Mouse (Mus musculus): Measurements from ENCODE around the gene Lpcat4. TPM values are rescaled to one million over a fixed set of nuclear protein-coding genes. Genes with fewer than 3 reads are reported as not detected.

The Lpcat4 gene
- polyA plus RNA-seq, 1 experiment from 2014 or later, result 11.9 TPM

GRCm38 (mm10) chr2:112287059-112287458 lies 47.8 kb downstream of the Lpcat4 start:
- peaks cover 6% of the 10 kb centered on the region; the same call in 1 of the 2 replicates for H3K4me1 ChIP-seq (ENCODE audit: insufficient read depth, low read depth, low read length)
- H3K9me3 ChIP-seq (ENCODE audit: low read length), result no peaks in the 10 kb centered on the region
- H3K27me3 ChIP-seq (replicated peaks; ENCODE audit: insufficient read depth, low read length), result no peaks in the 10 kb centered on the region
- H3K4me3 ChIP-seq (ENCODE audit: low read depth, low read length), result no peak overlapping the region
- TF ChIP-seq CTCF (IDR thresholded peaks at IDR 0.05) (no peak), EP300 (IDR thresholded peaks at IDR 0.05) (no peak)
- H3K4me2 ChIP-seq (replicated peaks; ENCODE audit: low read depth, low read length), result no peak overlapping the region
- no peak overlapping the region for H3K27ac ChIP-seq (ENCODE audit: low read length)
- 58% methylated on average over 4 of the region's 4 CpGs for WGBS
- no peak for ATAC-seq
- no peaks in the 10 kb centered on the region for H3K36me3 ChIP-seq (ENCODE audit: insufficient read depth, low read length)
- DNase-seq (ENCODE audit: low spot score), result no peak
- H3K9ac ChIP-seq (replicated peaks; ENCODE audit: low read depth), result no peak overlapping the region

DNA sequence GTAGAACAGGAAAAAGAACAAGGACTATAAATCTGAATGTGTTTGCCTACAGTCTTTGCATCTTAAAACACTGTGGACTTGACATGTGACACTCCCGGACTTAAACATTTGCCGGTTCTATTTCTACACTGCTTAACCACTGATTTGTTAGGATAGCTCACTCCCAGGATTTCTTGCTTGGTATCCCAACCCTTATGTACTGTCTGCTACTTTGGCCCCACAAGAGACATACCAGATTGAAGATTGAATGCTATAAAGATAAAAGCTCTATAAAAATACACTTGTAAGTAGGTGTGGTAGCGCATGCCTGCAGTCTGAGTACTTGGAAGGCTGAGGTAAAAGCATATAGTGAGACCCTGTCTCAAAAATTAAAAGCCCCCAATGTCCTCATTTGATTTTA lies 50.2 kb downstream of the Lpcat4 start:
- Histone ChIP-seq H3K27ac (ENCODE audit: low read length) (no peak overlapping the region), H3K27me3 (replicated peaks; ENCODE audit: insufficient read depth, low read length) (no peaks in the 10 kb centered on the region), H3K9me3 (ENCODE audit: low read length) (no peaks in the 10 kb centered on the region), H3K36me3 (ENCODE audit: insufficient read depth, low read length) (no peaks in the 10 kb centered on the region), H3K9ac (replicated peaks; ENCODE audit: low read depth) (no peak overlapping the region), H3K4me3 (ENCODE audit: low read depth, low read length) (no peak overlapping the region), H3K4me2 (replicated peaks; ENCODE audit: low read depth, low read length) (no peak overlapping the region), H3K4me1 (ENCODE audit: insufficient read depth, low read depth, low read length) (peaks cover 3% of the 10 kb centered on the region; the same call in 1 of the 2 replicates)
- no peak for TF ChIP-seq CTCF (IDR thresholded peaks at IDR 0.05)
- TF ChIP-seq EP300 (IDR thresholded peaks at IDR 0.05), result no peak
- ATAC-seq, result no peak
- 79% methylated on average over 3 of the region's 3 CpGs for WGBS
- DNase-seq (ENCODE audit: low spot score), result no peak

DNA sequence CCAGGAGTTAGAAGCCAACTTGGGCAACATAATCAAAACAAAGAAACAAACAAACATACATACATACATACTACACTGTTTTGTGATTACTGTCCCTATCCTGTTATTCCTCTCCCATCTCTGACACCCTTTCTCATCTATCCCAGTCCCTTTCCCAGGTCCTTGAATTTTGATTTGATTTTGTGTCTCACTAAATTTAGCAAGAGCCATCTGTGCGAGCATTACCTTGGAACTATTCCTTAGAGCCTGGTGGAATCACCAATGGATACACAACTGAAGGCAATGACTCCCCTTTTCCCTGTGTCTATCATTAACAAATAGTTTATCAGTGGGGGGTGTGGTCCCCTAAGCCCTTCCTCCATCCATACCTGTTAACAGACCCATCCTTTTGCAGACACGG lies 53.6 kb downstream of the Lpcat4 start:
- TF ChIP-seq EP300 (IDR thresholded peaks at IDR 0.05) (no peak), CTCF (IDR thresholded peaks at IDR 0.05) (no peak)
- 83% methylated on average over 2 of the region's 2 CpGs for WGBS
- Histone ChIP-seq H3K27ac (ENCODE audit: low read length) (no peak overlapping the region), H3K9me3 (ENCODE audit: low read length) (no peaks in the 10 kb centered on the region), H3K4me2 (replicated peaks; ENCODE audit: low read depth, low read length) (no peak overlapping the region), H3K9ac (replicated peaks; ENCODE audit: low read depth) (no peak overlapping the region), H3K36me3 (ENCODE audit: insufficient read depth, low read length) (no peaks in the 10 kb centered on the region), H3K27me3 (replicated peaks; ENCODE audit: insufficient read depth, low read length) (no peaks in the 10 kb centered on the region), H3K4me3 (ENCODE audit: low read depth, low read length) (no peak overlapping the region), H3K4me1 (ENCODE audit: insufficient read depth, low read depth, low read length) (no peaks in the 10 kb centered on the region)
- ATAC-seq, result no peak
- no peak for DNase-seq (ENCODE audit: low spot score)

GRCm38 (mm10) chr2:112296211-112296610 lies 56.9 kb downstream of the Lpcat4 start:
- Histone ChIP-seq H3K9ac (replicated peaks; ENCODE audit: low read depth) (no peak overlapping the region), H3K27ac (ENCODE audit: low read length) (no peak overlapping the region), H3K9me3 (ENCODE audit: low read length) (no peaks in the 10 kb centered on the region), H3K4me3 (ENCODE audit: low read depth, low read length) (no peak overlapping the region), H3K4me1 (ENCODE audit: insufficient read depth, low read depth, low read length) (no peaks in the 10 kb centered on the region), H3K36me3 (ENCODE audit: insufficient read depth, low read length) (no peaks in the 10 kb centered on the region), H3K27me3 (replicated peaks; ENCODE audit: insufficient read depth, low read length) (no peaks in the 10 kb centered on the region), H3K4me2 (replicated peaks; ENCODE audit: low read depth, low read length) (no peak overlapping the region)
- ATAC-seq (no peak), DNase-seq (ENCODE audit: low spot score) (no peak)
- TF ChIP-seq CTCF (IDR thresholded peaks at IDR 0.05), result no peak
- no peak for TF ChIP-seq EP300 (IDR thresholded peaks at IDR 0.05)
- WGBS, result 88% methylated on average over 3 of the region's 3 CpGs

Other genes with a start within 250 kb of the Lpcat4 start
- not detected in 2 replicates for gene Olfr1309, start 249.2 kb upstream of the Lpcat4 start, polyA plus RNA-seq (2015; fragmentation: Nextera tagmentation; extraction: Ambion mirVana)
- not detected in 2 replicates for gene Olfr1310, start 226.8 kb upstream of the Lpcat4 start, polyA plus RNA-seq (2015; fragmentation: Nextera tagmentation; extraction: Ambion mirVana)
- not detected in 2 replicates for gene Olfr1311, start 215.1 kb upstream of the Lpcat4 start, polyA plus RNA-seq (2015; fragmentation: Nextera tagmentation; extraction: Ambion mirVana)
- not detected in 2 replicates for gene Olfr1312, start 189.2 kb upstream of the Lpcat4 start, polyA plus RNA-seq (2015; fragmentation: Nextera tagmentation; extraction: Ambion mirVana)
- gene Olfr1313, start 161.6 kb upstream of the Lpcat4 start, polyA plus RNA-seq (2015; fragmentation: Nextera tagmentation; extraction: Ambion mirVana), result not detected in 2 replicates
- not detected in 2 replicates for gene Olfr1314, start 142.7 kb upstream of the Lpcat4 start, polyA plus RNA-seq (2015; fragmentation: Nextera tagmentation; extraction: Ambion mirVana)
- gene Olfr1315-ps1, start 124.0 kb upstream of the Lpcat4 start, polyA plus RNA-seq (2015; fragmentation: Nextera tagmentation; extraction: Ambion mirVana), result not detected in 2 replicates
- not detected in 2 replicates for gene Olfr1316, start 104.5 kb upstream of the Lpcat4 start, polyA plus RNA-seq (2015; fragmentation: Nextera tagmentation; extraction: Ambion mirVana)
- gene Olfr1317, start 99.1 kb upstream of the Lpcat4 start, polyA plus RNA-seq (2015; fragmentation: Nextera tagmentation; extraction: Ambion mirVana), result not detected in 2 replicates
- 0.05 TPM in 1 of 2 replicates, not detected in the other for gene Olfr1318, start 85.3 kb upstream of the Lpcat4 start, polyA plus RNA-seq (2015; fragmentation: Nextera tagmentation; extraction: Ambion mirVana)
- 0.02 TPM in 1 of 2 replicates, not detected in the other for gene Nutm1, start 19.8 kb downstream of the Lpcat4 start, polyA plus RNA-seq (2015; fragmentation: Nextera tagmentation; extraction: Ambion mirVana)
- 116 and 120 TPM in 2 replicates for gene Nop10, start 22.5 kb downstream of the Lpcat4 start, polyA plus RNA-seq (2015; fragmentation: Nextera tagmentation; extraction: Ambion mirVana)
- 9.0 and 9.7 TPM in 2 replicates for gene Slc12a6, start 26.4 kb downstream of the Lpcat4 start, polyA plus RNA-seq (2015; fragmentation: Nextera tagmentation; extraction: Ambion mirVana)
- not detected in 2 replicates for gene Gm21985, start 26.8 kb downstream of the Lpcat4 start, polyA plus RNA-seq (2015; fragmentation: Nextera tagmentation; extraction: Ambion mirVana)
- 120 and 138 TPM in 2 replicates for gene Emc4, start 128.6 kb downstream of the Lpcat4 start, polyA plus RNA-seq (2015; fragmentation: Nextera tagmentation; extraction: Ambion mirVana)
- gene Katnbl1, start 139.7 kb downstream of the Lpcat4 start, polyA plus RNA-seq (2015; fragmentation: Nextera tagmentation; extraction: Ambion mirVana), result 22.3 and 24.4 TPM in 2 replicates
- gene Emc7, start 215.5 kb downstream of the Lpcat4 start, polyA plus RNA-seq (2015; fragmentation: Nextera tagmentation; extraction: Ambion mirVana), result 29.0 and 31.6 TPM in 2 replicates
- not detected in 2 replicates for gene Chrm5, start 241.3 kb downstream of the Lpcat4 start, polyA plus RNA-seq (2015; fragmentation: Nextera tagmentation; extraction: Ambion mirVana)